Mouse (Mus musculus): ENCODE measurements around the gene Nol10. TPM values are rescaled to one million over a fixed set of nuclear protein-coding genes. Genes with fewer than 3 reads are reported as not detected.

Gene Nol10
- total and polyA plus RNA-seq, 3 experiments = 21.6 to 128 (median 44.2) TPM

DNA sequence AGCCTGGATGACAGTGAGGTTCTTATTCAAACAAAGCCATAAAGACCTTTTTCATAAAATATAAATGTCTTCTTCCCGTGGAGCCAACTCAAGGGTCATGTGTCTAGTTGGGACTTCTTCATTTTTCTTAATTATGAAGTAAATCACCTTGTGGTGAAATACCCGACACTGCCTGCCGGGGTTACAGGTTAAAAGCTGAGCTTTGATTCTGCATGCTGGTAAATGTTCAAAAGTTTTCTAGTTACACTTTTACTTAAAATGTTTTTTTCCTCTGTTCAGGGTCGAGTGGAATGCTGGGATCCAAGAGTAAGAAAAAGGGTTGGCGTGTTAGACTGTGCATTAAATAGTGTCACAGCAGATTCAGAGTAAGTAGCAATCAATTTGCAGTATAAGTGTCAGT, 14.1 kb downstream of the Nol10 start:
- no peak for TF ChIP-seq ELF1 (IDR thresholded peaks at IDR 0.05; ENCODE audit: low read depth, low read length)
- DNase-seq (ENCODE audit: low read depth, low spot score) = no peak
- H3K9ac ChIP-seq (ENCODE audit: control insufficient read depth, low read depth, low read length, poor library complexity, severe bottlenecking) = no peak overlapping the region

DNA sequence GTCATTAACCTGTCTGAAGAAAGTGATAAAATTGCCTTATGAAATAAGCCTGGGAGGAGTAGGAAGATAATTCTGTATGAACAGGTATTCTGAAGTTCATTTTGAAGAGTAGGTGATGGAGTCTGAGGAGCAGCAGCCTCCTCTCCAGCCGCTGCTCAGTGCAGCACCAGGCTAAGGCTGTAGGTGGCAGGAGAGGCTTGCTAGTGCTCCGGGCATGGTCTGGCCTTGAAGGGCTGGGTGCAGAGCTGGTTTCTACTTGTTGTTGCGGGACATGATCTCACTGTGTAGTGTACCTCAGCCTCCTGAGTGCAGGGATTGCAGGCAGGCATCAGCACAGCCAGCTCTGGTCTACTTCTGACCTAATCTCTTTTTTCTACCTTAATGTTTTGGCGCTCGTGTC, 18.7 kb downstream of the Nol10 start:
- Histone ChIP-seq H3K9ac (ENCODE audit: control insufficient read depth, low read depth, low read length, poor library complexity, severe bottlenecking) (no peak overlapping the region), H3K27me3 (ENCODE audit: control insufficient read depth in 1 of 2, insufficient read depth in 2 of 2, low read length in 2 of 2) (no peaks in the 10 kb centered on the region), H3K4me3 (ENCODE audit: control insufficient read depth in 1 of 2, insufficient read depth in 1 of 2, low read depth in 2 of 2, low read length in 2 of 2) (no peak overlapping the region), H3K9me3 (replicated peaks; ENCODE audit: insufficient read depth, low read length) (no peaks in the 10 kb centered on the region), H3K36me3 (ENCODE audit: control insufficient read depth in 1 of 2, insufficient read depth in 2 of 2, low read length in 2 of 2) (peaks cover 0 to 23% of the 10 kb centered on the region in 2 experiments; a peak in 2 of 4 replicates), H3K79me2 (ENCODE audit: control insufficient read depth, insufficient read depth, low read length, poor library complexity) (no peaks in the 10 kb centered on the region), H3K27ac (ENCODE audit: control insufficient read depth, low read depth, low read length) (no peak overlapping the region), H3K4me1 (ENCODE audit: control insufficient read depth in 1 of 2, insufficient read depth in 2 of 2, low read length in 2 of 2) (no peaks in the 10 kb centered on the region)
- no peak for TF ChIP-seq MYB (IDR thresholded peaks at IDR 0.05; ENCODE audit: low read depth, low read length)
- TF ChIP-seq E2F4 (IDR thresholded peaks at IDR 0.05; ENCODE audit: borderline replicate concordance, low read depth, low read length) = no peak
- TF ChIP-seq POLR2A (IDR thresholded peaks at IDR 0.05; ENCODE audit: control insufficient read depth in 1 of 2, insufficient read depth in 1 of 2, low read depth in 1 of 2, low read length in 2 of 2, poor library complexity in 1 of 2) = no peak
- TF ChIP-seq TCF12 (IDR thresholded peaks at IDR 0.05; ENCODE audit: low read depth, low read length) = no peak
- no peak for TF ChIP-seq ZKSCAN1 (IDR thresholded peaks at IDR 0.05; ENCODE audit: low read depth, low read length)
- TF ChIP-seq UBTF (IDR thresholded peaks at IDR 0.05; ENCODE audit: borderline replicate concordance, insufficient read depth, low read depth, low read length) = no peak
- peak; percentile 16 to 30 (median 24); a peak in 2 of 6 replicates for TF ChIP-seq CTCF (IDR thresholded peaks at IDR 0.05 in 2 of 3, conservative IDR thresholded peaks at IDR 0.05 in 1 of 3; ENCODE audit: control insufficient read depth in 1 of 3, insufficient read depth in 1 of 3, low read depth in 2 of 3, low read length in 3 of 3, poor library complexity in 1 of 3, severe bottlenecking in 1 of 3)
- TF ChIP-seq GABPA (IDR thresholded peaks at IDR 0.05; ENCODE audit: low read depth, low read length) = no peak
- TF ChIP-seq HCFC1 (IDR thresholded peaks at IDR 0.05; ENCODE audit: low read depth, low read length) = no peak
- TF ChIP-seq POLR2AphosphoS5 (IDR thresholded peaks at IDR 0.05; ENCODE audit: borderline replicate concordance, low read depth, low read length) = no peak
- no peak for TF ChIP-seq CHD1 (IDR thresholded peaks at IDR 0.05; ENCODE audit: low read depth, low read length)
- TF ChIP-seq RAD21 (IDR thresholded peaks at IDR 0.05; ENCODE audit: low read depth, low read length) = peak; percentile 37
- no peak for TF ChIP-seq POLR2AphosphoS2 (IDR thresholded peaks at IDR 0.05; ENCODE audit: low read length)
- DNase-seq (ENCODE audit: low read depth, low spot score) = peak; percentile 28

More for the DNA sequence above, 14.1 kb downstream of the Nol10 start:
- Histone ChIP-seq H3K4me3 (ENCODE audit: control insufficient read depth in 1 of 2, insufficient read depth in 1 of 2, low read depth in 2 of 2, low read length in 2 of 2) (no peak overlapping the region), H3K79me2 (ENCODE audit: control insufficient read depth, insufficient read depth, low read length, poor library complexity) (no peaks in the 10 kb centered on the region), H3K4me1 (ENCODE audit: control insufficient read depth in 1 of 2, insufficient read depth in 2 of 2, low read length in 2 of 2) (no peaks in the 10 kb centered on the region), H3K36me3 (ENCODE audit: control insufficient read depth in 1 of 2, insufficient read depth in 2 of 2, low read length in 2 of 2) (peaks cover 0 to 28% of the 10 kb centered on the region in 2 experiments; a peak in 2 of 4 replicates), H3K27ac (ENCODE audit: control insufficient read depth, low read depth, low read length) (no peak overlapping the region), H3K9me3 (replicated peaks; ENCODE audit: insufficient read depth, low read length) (no peaks in the 10 kb centered on the region), H3K27me3 (ENCODE audit: control insufficient read depth in 1 of 2, insufficient read depth in 2 of 2, low read length in 2 of 2) (no peaks in the 10 kb centered on the region)

DNA sequence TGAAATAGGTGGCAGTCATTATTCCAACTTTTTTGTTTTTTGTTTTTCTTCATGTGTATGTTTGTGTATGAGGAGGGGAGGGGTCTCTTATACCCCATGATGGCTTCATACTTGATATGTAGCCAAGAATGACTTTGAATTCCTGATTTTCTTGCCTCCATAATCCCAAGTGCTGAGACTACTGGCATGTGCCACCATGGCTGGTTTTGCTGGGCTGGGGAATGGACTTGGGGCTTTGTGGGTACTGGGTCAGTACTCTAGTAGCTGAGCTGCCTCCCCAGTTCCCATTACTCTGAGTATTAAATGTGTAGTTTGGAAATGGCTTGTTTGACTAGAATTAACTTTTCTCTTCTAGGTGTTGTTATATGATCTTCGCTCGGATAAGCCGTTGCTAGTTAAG, 20.9 kb downstream of the Nol10 start:
- no peak for TF ChIP-seq SMC3 (IDR thresholded peaks at IDR 0.05; ENCODE audit: low read depth, low read length)
- TF ChIP-seq MXI1 (IDR thresholded peaks at IDR 0.05; ENCODE audit: low read depth, low read length) = no peak
- no peak for TF ChIP-seq NELFE (IDR thresholded peaks at IDR 0.05; ENCODE audit: low read depth, low read length)
- TF ChIP-seq UBTF (IDR thresholded peaks at IDR 0.05; ENCODE audit: borderline replicate concordance, insufficient read depth, low read depth, low read length) = no peak
- no peak for TF ChIP-seq TBP (IDR thresholded peaks at IDR 0.05; ENCODE audit: low read depth, low read length)
- no peak for TF ChIP-seq CHD1 (IDR thresholded peaks at IDR 0.05; ENCODE audit: low read depth, low read length)
- no peak for TF ChIP-seq MEF2A (IDR thresholded peaks at IDR 0.05; ENCODE audit: extremely low read depth, insufficient replicate concordance, low read depth, low read length, poor library complexity, severe bottlenecking)
- no peak for TF ChIP-seq POLR2A (IDR thresholded peaks at IDR 0.05; ENCODE audit: control insufficient read depth in 1 of 2, insufficient read depth in 1 of 2, low read depth in 1 of 2, low read length in 2 of 2, poor library complexity in 1 of 2)
- TF ChIP-seq MYB (IDR thresholded peaks at IDR 0.05; ENCODE audit: low read depth, low read length) = no peak
- no peak for TF ChIP-seq CHD2 (IDR thresholded peaks at IDR 0.05; ENCODE audit: low read length)
- TF ChIP-seq ETS1 (IDR thresholded peaks at IDR 0.05; ENCODE audit: low read depth, low read length) = no peak
- DNase-seq (ENCODE audit: low read depth, low spot score) = no peak
- H3K27ac ChIP-seq (ENCODE audit: control insufficient read depth, low read depth, low read length) = no peak overlapping the region
- no peaks in the 10 kb centered on the region for H3K27me3 ChIP-seq (ENCODE audit: control insufficient read depth in 1 of 2, insufficient read depth in 2 of 2, low read length in 2 of 2)
- no peaks in the 10 kb centered on the region for H3K79me2 ChIP-seq (ENCODE audit: control insufficient read depth, insufficient read depth, low read length, poor library complexity)
- peaks cover 2 to 28% of the 10 kb centered on the region in 2 experiments; a peak in 2 of 4 replicates for H3K36me3 ChIP-seq (ENCODE audit: control insufficient read depth in 1 of 2, insufficient read depth in 2 of 2, low read length in 2 of 2)
- no peaks in the 10 kb centered on the region for H3K9me3 ChIP-seq (replicated peaks; ENCODE audit: insufficient read depth, low read length)
- no peak overlapping the region for H3K9ac ChIP-seq (ENCODE audit: control insufficient read depth, low read depth, low read length, poor library complexity, severe bottlenecking)
- no peaks in the 10 kb centered on the region for H3K4me1 ChIP-seq (ENCODE audit: control insufficient read depth in 1 of 2, insufficient read depth in 2 of 2, low read length in 2 of 2)
- no peak overlapping the region for H3K4me3 ChIP-seq (ENCODE audit: control insufficient read depth in 1 of 2, insufficient read depth in 1 of 2, low read depth in 2 of 2, low read length in 2 of 2)

All from MEL (cell line).